Mouse (Mus musculus): ENCODE data around the gene Taf1b. TPM values are rescaled to one million over a fixed set of nuclear protein-coding genes. Genes with fewer than 3 reads are reported as not detected.
A peak's percentile ranks its signal among the peaks of the same experiment; 100 is the strongest.
"Not testable (repeated sequence)": the region's sequence is repeated elsewhere in the genome, so short reads cannot be mapped to it uniquely, and the experiment has no call there.

The Taf1b gene
- polyA plus RNA-seq (2015; fragmentation: Nextera tagmentation; extraction: Ambion mirVana), result 30.3 and 34.1 TPM in 2 replicates

DNA sequence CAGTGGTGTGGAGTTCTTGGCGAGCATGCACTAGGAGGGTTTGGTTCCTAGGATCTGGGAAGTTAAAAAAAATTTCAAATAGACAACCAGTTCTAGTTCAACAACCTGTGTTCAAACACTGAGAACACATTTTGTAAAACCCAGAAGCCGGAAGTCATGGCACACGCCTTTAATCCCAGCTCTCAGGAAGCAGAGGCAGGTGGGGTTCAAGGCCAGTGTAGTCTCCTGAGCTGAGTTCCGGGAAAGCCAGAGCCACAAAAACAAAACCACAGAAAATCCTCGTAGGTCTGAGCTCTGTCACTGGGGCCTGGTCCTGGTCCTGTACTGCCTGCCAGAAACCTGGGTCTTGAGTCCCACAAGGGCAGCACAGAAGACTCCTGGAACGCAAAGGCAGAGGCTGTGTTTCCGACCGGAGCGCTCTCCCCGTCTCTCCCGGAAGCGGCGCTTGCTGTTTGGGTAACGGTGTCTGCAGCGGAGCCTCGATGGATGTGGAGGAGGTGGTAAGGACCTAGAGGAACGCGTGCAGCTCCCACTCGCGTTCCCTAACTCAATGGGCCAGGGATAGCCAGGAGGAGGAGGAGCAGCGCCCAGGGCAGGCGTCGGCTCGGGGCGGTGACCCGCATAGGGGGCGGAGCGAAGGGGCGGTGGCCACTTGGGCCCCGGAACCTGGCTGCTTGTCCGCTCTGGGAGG is at the start of gene Taf1b:
Taf1b (plus strand) TSS at position 210 of the 691 bp plus-strand sequence.
- Histone ChIP-seq H3K27me3 (no peaks in the 10 kb centered on the region), H3K4me1 (replicated peaks) (0 out of 2 replicates have a peak, but pooled peaks cover 4% of the 10 kb centered on the region), H3K27ac (replicated peaks) (peak within 1 kb of the TSS; percentile 75), H3K4me2 (peak within 1 kb of the TSS; percentile 65), H3K4me3 (peak within 1 kb of the TSS; percentile 75), H3K36me3 (no peaks in the 10 kb centered on the region), H3K9ac (peak within 1 kb of the TSS; percentile 77), H3K9me3 (no peaks in the 10 kb centered on the region)
- WGBS, result 8% methylated on average over 30 of the region's 31 CpGs
- peak; percentile 93 for ATAC-seq (ENCODE audit: low FRiP score, low read depth)

DNA sequence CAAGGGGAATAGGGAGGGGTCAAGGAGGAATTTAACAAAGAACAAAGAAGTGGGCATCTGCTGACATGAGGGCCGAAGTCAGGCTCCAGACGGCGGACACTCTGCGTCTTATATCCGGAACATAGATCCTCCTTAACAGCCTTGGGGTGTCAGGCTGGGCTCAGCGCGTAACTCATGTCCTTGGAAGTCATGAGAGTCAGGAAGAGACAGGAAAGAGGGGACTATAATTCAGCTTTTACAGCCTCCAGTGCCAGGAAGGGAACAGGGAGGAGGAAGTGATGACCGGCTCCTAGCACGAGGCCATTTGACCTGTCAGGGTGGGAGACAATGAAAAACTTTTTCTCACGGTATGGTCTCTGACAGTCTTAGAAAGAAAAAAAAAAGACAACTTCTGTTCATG is 37.8 kb upstream of the Taf1b start:
- ATAC-seq (ENCODE audit: low FRiP score, low read depth), result no peak
- no peaks in the 10 kb centered on the region for H3K27me3 ChIP-seq
- no peak overlapping the region for H3K27ac ChIP-seq (replicated peaks)
- no peak overlapping the region for H3K9ac ChIP-seq
- no peak overlapping the region for H3K4me3 ChIP-seq
- no peaks in the 10 kb centered on the region for H3K4me1 ChIP-seq (replicated peaks)
- no peak overlapping the region for H3K4me2 ChIP-seq
- no peaks in the 10 kb centered on the region for H3K9me3 ChIP-seq
- WGBS, result 91% methylated on average over 10 of the region's 10 CpGs
- no peaks in the 10 kb centered on the region for H3K36me3 ChIP-seq

DNA sequence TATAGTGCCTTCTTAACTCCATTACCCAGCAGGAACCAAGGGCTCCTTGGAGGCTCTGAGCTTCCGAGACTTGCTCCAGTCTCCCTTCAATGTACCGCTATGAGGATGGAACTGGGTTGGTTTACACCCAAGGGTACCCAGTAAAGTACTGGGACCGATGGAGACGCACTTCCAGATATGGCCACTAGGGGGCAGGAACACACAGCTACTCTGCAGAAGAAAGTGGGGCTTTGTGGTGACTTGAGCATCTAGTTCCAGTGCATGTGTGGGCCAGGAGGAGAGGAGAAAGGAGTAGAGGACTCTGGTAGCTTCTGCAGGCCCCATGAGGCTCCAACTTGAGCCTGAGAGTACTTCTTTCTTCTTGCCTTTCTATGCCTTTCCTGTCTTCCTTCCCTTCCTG is 36.0 kb upstream of the Taf1b start:
- not testable (repeated sequence) for H3K27ac ChIP-seq (replicated peaks); H3K9me3 ChIP-seq; H3K4me3 ChIP-seq; H3K4me1 ChIP-seq (replicated peaks); H3K27me3 ChIP-seq; H3K36me3 ChIP-seq; ATAC-seq (ENCODE audit: low FRiP score, low read depth); H3K4me2 ChIP-seq; H3K9ac ChIP-seq
- 43% methylated on average over 4 of the region's 4 CpGs for WGBS

DNA sequence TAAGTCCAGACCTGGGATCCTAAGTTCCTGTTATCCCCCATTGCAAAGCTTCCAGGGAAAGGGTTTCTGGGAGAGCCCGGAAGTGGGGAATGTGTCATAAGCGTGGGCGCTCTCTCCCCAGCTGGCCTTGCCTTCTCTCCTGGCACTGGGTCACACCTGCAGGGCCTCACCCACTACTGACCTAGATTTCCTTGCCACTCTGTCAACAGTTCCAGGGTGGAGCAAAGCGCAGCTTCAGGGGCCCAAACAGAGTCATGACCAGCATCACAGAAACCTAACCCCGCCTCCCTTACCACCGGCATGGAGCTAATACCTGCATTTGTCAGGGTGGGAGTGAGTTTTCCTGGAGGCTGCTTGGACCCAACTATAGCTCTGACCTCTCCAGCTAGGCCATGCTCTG is 34.7 kb upstream of the Taf1b start:
- not testable (repeated sequence) for ATAC-seq (ENCODE audit: low FRiP score, low read depth); H3K9ac ChIP-seq
- 93% methylated on average over 6 of the region's 6 CpGs for WGBS

DNA sequence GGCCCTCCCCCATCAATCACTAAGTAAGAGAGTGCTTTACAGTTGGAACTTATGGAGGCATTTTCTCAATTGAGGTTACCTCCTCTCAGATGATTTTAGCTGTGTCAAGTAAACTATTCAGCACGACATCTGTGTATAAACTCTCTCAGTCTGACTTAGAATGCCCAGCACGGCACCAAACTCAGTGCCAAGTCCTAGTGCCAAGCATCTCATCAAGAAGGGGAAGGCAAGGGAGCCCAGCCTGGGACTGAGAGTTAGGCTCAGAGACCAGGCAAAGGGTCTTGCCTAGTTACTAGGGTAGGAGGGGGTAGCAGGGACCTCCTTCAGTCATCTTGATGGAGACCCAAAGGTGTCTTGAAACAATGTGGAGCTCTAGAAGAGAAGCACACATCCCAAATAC is 29.2 kb upstream of the Taf1b start:
- no peaks in the 10 kb centered on the region for H3K9me3 ChIP-seq
- H3K9ac ChIP-seq, result no peak overlapping the region
- H3K27me3 ChIP-seq, result no peaks in the 10 kb centered on the region
- H3K4me2 ChIP-seq, result no peak overlapping the region
- 69% methylated on average over 2 of the region's 2 CpGs for WGBS
- H3K36me3 ChIP-seq, result no peaks in the 10 kb centered on the region
- no peak overlapping the region for H3K4me3 ChIP-seq
- no peak for ATAC-seq (ENCODE audit: low FRiP score, low read depth)
- H3K4me1 ChIP-seq (replicated peaks), result no peaks in the 10 kb centered on the region
- no peak overlapping the region for H3K27ac ChIP-seq (replicated peaks)

More for the DNA sequence above, 34.7 kb upstream of the Taf1b start:
- not testable (repeated sequence) for H3K4me3 ChIP-seq; H3K27me3 ChIP-seq; H3K4me2 ChIP-seq; H3K27ac ChIP-seq (replicated peaks); H3K36me3 ChIP-seq; H3K9me3 ChIP-seq; H3K4me1 ChIP-seq (replicated peaks)

DNA sequence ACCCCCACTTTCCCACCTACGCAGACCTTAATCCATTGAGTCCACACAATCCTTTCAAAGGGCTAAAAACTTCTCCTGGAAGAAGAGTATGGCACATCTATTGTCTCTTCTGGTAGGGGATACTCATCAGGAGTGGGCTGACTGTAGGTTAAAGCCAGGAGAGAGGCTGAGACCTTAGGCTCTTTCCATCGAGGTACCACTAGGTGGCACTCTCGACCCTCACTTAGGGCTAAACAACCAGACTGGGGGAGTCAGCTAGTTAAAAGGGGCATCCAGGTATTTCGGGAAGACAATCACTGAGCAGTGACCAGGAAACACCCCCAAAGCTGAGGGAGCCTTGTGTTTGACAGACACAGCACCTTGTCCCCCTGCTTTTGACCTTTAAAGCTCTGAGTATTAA is 27.2 kb upstream of the Taf1b start:
- Histone ChIP-seq H3K4me3 (no peak overlapping the region), H3K27me3 (no peaks in the 10 kb centered on the region), H3K36me3 (no peaks in the 10 kb centered on the region), H3K9me3 (no peaks in the 10 kb centered on the region), H3K9ac (no peak overlapping the region), H3K27ac (replicated peaks) (no peak overlapping the region), H3K4me1 (replicated peaks) (no peaks in the 10 kb centered on the region), H3K4me2 (no peak overlapping the region)
- no peak for ATAC-seq (ENCODE audit: low FRiP score, low read depth)
- 21% methylated on average over 4 of the region's 4 CpGs for WGBS

DNA sequence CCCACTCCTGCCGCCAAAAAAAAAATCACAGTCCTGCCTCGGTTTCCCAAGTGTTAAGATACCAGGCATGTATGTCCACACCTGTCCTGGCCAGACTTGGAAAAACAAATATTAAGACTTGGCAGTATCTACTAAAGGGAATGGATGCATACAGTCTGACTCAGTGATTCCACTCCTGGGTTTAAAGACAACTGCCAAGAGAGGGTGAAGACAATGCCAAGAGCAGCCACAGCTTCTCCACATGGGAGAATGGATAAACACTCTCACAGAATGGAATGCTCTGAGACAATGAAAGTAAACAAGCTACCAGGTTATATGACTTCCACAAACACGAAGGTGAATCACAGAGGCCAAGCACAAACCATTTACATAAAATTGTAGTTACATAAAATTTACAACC is 24.9 kb upstream of the Taf1b start:
- ATAC-seq (ENCODE audit: low FRiP score, low read depth), result no peak
- Histone ChIP-seq H3K4me1 (replicated peaks) (no peaks in the 10 kb centered on the region), H3K4me3 (no peak overlapping the region), H3K27me3 (no peaks in the 10 kb centered on the region), H3K9ac (no peak overlapping the region), H3K27ac (replicated peaks) (no peak overlapping the region), H3K9me3 (no peaks in the 10 kb centered on the region), H3K36me3 (no peaks in the 10 kb centered on the region), H3K4me2 (no peak overlapping the region)
- 74% methylated on average over 3 of the region's 3 CpGs for WGBS

DNA sequence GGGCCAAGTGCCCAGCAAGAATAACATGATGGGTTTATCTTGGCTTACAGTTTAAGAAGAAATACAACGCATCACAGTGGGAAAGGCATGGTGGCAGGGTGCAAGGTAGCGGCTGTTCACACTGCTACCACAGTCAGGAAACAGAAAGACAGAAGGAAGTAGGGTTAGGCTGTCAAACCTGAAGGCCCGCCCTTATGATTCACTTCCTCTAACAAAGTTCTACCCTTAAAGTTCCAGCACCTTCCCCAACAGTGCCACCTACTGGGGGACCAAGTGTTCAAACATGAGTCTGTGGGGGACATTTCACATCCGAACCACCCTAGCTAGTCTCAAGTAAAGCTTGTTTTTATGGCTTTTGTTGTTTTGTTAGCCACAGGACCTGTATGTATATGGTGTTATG is 13.2 kb upstream of the Taf1b start:
- WGBS, result 87% methylated on average over 4 of the region's 4 CpGs

DNA sequence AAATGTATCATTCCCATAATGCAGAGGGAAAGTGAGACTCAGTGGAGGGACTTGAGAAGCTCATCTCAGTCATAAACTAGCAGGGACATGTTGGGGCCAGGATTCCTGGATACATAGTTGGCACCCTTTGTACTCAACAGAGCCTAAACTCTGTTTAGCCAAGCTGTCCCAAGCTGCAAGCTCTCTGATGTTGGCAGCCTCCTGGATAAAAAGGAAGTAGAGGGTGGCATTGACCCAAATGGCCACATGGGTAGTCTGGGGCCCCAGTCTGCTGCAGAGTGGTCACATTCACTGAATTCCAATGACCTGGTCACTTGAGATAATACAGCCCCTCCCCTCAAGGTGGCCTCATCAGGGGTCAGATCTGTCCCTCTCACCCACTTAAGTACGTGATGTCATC is 11.3 kb upstream of the Taf1b start:
- H3K4me1 ChIP-seq (replicated peaks), result no peaks in the 10 kb centered on the region
- H3K4me3 ChIP-seq, result no peak overlapping the region
- ATAC-seq (ENCODE audit: low FRiP score, low read depth), result no peak
- H3K9me3 ChIP-seq, result no peaks in the 10 kb centered on the region
- WGBS, result 77% methylated on average over 1 of the region's 1 CpGs
- no peak overlapping the region for H3K27ac ChIP-seq (replicated peaks)
- no peaks in the 10 kb centered on the region for H3K27me3 ChIP-seq
- H3K36me3 ChIP-seq, result no peaks in the 10 kb centered on the region
- H3K9ac ChIP-seq, result no peak overlapping the region
- no peak overlapping the region for H3K4me2 ChIP-seq

More for the DNA sequence above, 13.2 kb upstream of the Taf1b start:
- ATAC-seq (ENCODE audit: low FRiP score, low read depth), result no peak
- Histone ChIP-seq H3K36me3 (no peaks in the 10 kb centered on the region), H3K4me2 (no peak overlapping the region), H3K4me3 (no peak overlapping the region), H3K9me3 (no peaks in the 10 kb centered on the region), H3K4me1 (replicated peaks) (no peaks in the 10 kb centered on the region), H3K9ac (no peak overlapping the region), H3K27ac (replicated peaks) (no peak overlapping the region), H3K27me3 (no peaks in the 10 kb centered on the region)

DNA sequence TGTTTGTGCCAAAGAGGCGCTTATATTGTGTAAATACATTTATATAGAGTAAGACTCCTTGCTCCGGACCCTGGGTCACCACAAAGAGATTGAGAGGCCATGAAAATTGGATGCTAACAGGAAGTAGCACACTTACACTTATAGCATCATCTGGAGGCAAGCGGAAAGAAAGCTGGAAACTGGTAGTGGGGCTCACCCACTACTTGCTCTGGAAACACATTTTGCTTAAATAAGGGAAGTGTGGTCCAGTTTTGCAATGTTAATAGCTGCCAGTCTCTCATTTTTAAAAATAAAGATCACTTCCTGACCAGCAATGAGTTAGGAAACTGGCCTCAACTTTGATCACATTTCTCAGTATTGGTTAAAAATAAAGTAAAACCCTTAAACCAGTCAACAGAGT is 5.7 kb upstream of the Taf1b start:
- H3K4me1 ChIP-seq (replicated peaks); H3K27me3 ChIP-seq; H3K36me3 ChIP-seq; H3K9ac ChIP-seq; H3K9me3 ChIP-seq; ATAC-seq (ENCODE audit: low FRiP score, low read depth); H3K4me2 ChIP-seq; H3K4me3 ChIP-seq; H3K27ac ChIP-seq (replicated peaks): not testable (repeated sequence)
- WGBS, result 90% methylated on average over 3 of the region's 3 CpGs

DNA sequence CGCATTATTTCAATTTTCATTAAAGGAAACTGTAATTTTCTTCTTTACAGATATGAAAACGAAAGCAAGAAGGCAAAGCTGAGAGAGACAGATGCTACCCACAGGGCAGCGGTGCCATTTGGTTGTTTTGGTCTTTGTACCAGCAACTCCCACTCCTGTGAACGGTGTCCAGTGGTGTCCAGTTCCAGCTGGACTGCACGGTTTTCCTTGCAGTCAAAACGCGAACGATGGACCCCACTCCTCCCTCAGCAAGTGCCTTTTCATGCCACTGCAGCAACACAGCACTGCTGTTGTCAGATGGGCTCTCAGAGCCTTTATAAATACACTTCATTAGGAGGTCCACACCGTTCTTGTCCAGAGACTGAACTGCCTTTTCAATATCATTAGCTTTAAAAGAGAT is 5.1 kb upstream of the Taf1b start:
- H3K9ac ChIP-seq, result no peak overlapping the region
- H3K4me2 ChIP-seq, result peak overlapping the region; percentile 23; the same call in 1 of the 2 replicates

DNA sequence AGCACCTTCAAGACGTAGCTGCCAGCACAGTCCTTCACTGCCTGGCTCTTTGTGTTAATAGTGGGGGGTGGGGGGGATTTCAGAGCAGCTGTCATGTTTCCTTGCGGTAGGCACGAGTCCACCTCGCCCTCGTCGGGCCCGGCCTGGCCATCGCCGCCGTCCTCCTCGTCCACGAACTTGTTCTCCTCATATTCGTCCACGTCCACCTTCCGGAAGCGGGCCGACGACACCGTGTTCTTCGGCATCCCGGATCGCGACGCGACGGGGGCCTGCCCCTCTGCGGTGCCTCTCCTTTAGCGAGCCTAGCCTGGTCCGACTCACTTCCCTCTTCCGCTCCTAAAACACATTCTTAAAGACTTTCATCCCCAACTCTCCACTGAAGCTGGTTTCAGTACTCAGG is 4.7 kb upstream of the Taf1b start:
- no peaks in the 10 kb centered on the region for H3K36me3 ChIP-seq
- H3K4me1 ChIP-seq (replicated peaks), result 0 out of 2 replicates have a peak, but pooled peaks cover 4% of the 10 kb centered on the region
- H3K4me3 ChIP-seq, result no peak overlapping the region
- ATAC-seq (ENCODE audit: low FRiP score, low read depth), result no peak
- peak overlapping the region; percentile 23; the same call in 1 of the 2 replicates for H3K4me2 ChIP-seq
- no peaks in the 10 kb centered on the region for H3K9me3 ChIP-seq
- WGBS, result 60% methylated on average over 30 of the region's 30 CpGs
- no peak overlapping the region for H3K27ac ChIP-seq (replicated peaks)
- no peaks in the 10 kb centered on the region for H3K27me3 ChIP-seq
- no peak overlapping the region for H3K9ac ChIP-seq

More for the DNA sequence above, 5.1 kb upstream of the Taf1b start:
- ATAC-seq (ENCODE audit: low FRiP score, low read depth), result no peak
- H3K27ac ChIP-seq (replicated peaks), result no peak overlapping the region
- no peaks in the 10 kb centered on the region for H3K36me3 ChIP-seq
- 69% methylated on average over 9 of the region's 9 CpGs for WGBS
- H3K4me3 ChIP-seq, result no peak overlapping the region
- H3K27me3 ChIP-seq, result no peaks in the 10 kb centered on the region
- H3K9me3 ChIP-seq, result no peaks in the 10 kb centered on the region
- 0 out of 2 replicates have a peak, but pooled peaks cover under 1% of the 10 kb centered on the region for H3K4me1 ChIP-seq (replicated peaks)

DNA sequence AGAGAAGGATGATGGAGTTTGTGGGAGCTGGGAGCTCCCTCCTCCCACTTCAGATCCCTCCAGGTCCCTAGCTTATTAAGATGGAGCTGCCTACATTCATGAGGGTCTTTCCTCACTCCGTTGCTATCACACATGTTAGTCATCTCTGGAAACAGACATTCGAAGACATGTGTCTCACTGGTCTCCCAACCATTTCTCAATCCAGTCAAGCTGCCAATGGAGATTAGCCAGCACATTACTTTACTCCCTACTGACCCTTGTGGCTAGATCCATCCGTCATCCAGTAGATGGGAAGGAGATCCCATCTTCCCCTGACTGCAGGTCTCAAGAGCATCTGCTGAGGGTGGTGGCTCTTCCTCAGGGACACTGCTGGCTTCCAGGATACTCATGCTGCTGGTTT is 3.4 kb upstream of the Taf1b start:
- WGBS, result 87% methylated on average over 2 of the region's 3 CpGs
- ATAC-seq (ENCODE audit: low FRiP score, low read depth); H3K9me3 ChIP-seq: not testable (repeated sequence)

More for the DNA sequence above, 3.4 kb upstream of the Taf1b start:
- not testable (repeated sequence) for H3K27me3 ChIP-seq; H3K9ac ChIP-seq; H3K27ac ChIP-seq (replicated peaks); H3K4me2 ChIP-seq; H3K4me3 ChIP-seq; H3K36me3 ChIP-seq; H3K4me1 ChIP-seq (replicated peaks)

Data from hindbrain, embryonic 15.5 days (tissue).